Mouse (Mus musculus) E14TG2a.4 (cell line): ENCODE results near the gene Methig1.

Source experiments
- CTCF ChIP-seq: conservative IDR thresholded peaks from 2 replicates; pipeline ENCODE4 v1.5.1; 2014; ENCODE audit warnings: low read length
- POU5F1 ChIP-seq: IDR thresholded peaks from 2 replicates; pipeline ENCODE4 v1.6.1; 2014; ENCODE audit warnings: low read length, borderline replicate concordance

DNA sequence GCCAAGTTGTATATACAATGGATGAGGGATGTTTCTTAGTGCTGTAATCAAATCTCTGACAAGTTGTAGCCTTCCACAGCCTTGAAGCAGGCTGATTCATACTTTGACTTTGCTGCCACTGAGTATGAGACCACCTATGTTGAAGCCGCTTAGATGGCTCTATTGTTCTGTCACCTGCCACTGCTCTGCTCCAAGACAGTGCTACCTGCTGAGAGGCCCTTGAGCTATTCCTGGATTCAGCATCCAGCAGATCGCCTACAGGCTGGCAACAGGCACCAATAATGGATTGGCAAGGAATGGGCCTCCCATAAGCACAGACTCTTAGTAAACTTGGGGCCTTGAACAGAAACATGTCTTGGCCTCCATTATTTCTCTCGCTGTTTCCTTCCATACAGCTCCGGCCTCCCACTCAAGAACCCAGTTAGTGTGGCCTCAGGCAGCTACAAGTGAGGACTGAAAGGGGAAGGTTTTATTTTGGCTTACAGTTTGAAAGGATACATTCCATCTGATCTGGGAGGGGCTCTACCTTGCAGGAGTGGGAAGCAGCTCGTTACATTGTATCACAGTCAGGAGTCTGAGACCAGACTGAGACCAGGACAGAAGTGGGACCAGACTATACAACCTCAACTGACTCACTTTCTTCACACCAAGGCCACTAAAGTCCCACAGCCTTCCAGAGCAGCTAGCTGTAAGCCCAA, 38.4 kb upstream of the Methig1 start:
- TF ChIP-seq CTCF (no peak), POU5F1 (no peak)
